Mouse (Mus musculus) WW6 (cell line): ENCODE data around the gene Sytl2.

Experiments
- DNase-seq: peaks from one replicate; pipeline ENCODE4 v3.0.0-alpha.2; 2013; ENCODE audit warnings: low read depth, low spot score

Gene Sytl2

GRCm38 (mm10) chr7:90308003-90308402 lies 6.0 kb downstream of the Sytl2 start:
- no peak for DNase-seq

GRCm38 (mm10) chr7:90312151-90312883 lies 10.3 kb downstream of the Sytl2 start:
- no peak for DNase-seq

GRCm38 (mm10) chr7:90313421-90313820 lies 11.4 kb downstream of the Sytl2 start:
- DNase-seq = no peak

- no peak for DNase-seq
Measured at GRCm38 (mm10) chr7:90316823-90317222, 14.8 kb downstream of the Sytl2 start.

GRCm38 (mm10) chr7:90319446-90319845 lies 17.4 kb downstream of the Sytl2 start:
- DNase-seq = no peak

- DNase-seq = no peak
Measured at GRCm38 (mm10) chr7:90320124-90320523, 18.1 kb downstream of the Sytl2 start.

- DNase-seq = no peak
Measured at GRCm38 (mm10) chr7:90325166-90325565, 23.1 kb downstream of the Sytl2 start.

- DNase-seq = no peak
Measured at GRCm38 (mm10) chr7:90330200-90330599, 28.1 kb downstream of the Sytl2 start.

GRCm38 (mm10) chr7:90332483-90333065 lies 30.5 kb downstream of the Sytl2 start:
- DNase-seq = no peak

- no peak for DNase-seq
Measured at GRCm38 (mm10) chr7:90334362-90334761, 32.3 kb downstream of the Sytl2 start.

- DNase-seq = no peak
Measured at GRCm38 (mm10) chr7:90334831-90335230, 32.8 kb downstream of the Sytl2 start.

GRCm38 (mm10) chr7:90335755-90336194 lies 33.7 kb downstream of the Sytl2 start:
- no peak for DNase-seq

GRCm38 (mm10) chr7:90341212-90341957 lies 39.3 kb downstream of the Sytl2 start:
- no peak for DNase-seq

GRCm38 (mm10) chr7:90344903-90345302 lies 42.9 kb downstream of the Sytl2 start:
- DNase-seq = no peak

GRCm38 (mm10) chr7:90347779-90348437 lies 45.9 kb downstream of the Sytl2 start:
- DNase-seq = no peak

- no peak for DNase-seq
Measured at GRCm38 (mm10) chr7:90349014-90349413, 47.0 kb downstream of the Sytl2 start.

- DNase-seq = no peak
Measured at GRCm38 (mm10) chr7:90352183-90352582, 50.1 kb downstream of the Sytl2 start.

- DNase-seq = no peak
Measured at GRCm38 (mm10) chr7:90353488-90354228, 51.6 kb downstream of the Sytl2 start.

GRCm38 (mm10) chr7:90354229-90354604 lies 52.2 kb downstream of the Sytl2 start:
- no peak for DNase-seq

GRCm38 (mm10) chr7:90355454-90355853 lies 53.4 kb downstream of the Sytl2 start:
- DNase-seq = no peak

- DNase-seq = no peak
Measured at GRCm38 (mm10) chr7:90355995-90356394, 53.9 kb downstream of the Sytl2 start.
